Mouse (Mus musculus) ovary, postnatal 36 days (tissue): ENCODE measurements around the gene Prr11.

ENCODE experiments used
- DNase-seq: peaks from one replicate; pipeline ENCODE4 v3.0.0; 2022; ENCODE audit warnings: low spot score, mixed read lengths

The Prr11 gene

DNA sequence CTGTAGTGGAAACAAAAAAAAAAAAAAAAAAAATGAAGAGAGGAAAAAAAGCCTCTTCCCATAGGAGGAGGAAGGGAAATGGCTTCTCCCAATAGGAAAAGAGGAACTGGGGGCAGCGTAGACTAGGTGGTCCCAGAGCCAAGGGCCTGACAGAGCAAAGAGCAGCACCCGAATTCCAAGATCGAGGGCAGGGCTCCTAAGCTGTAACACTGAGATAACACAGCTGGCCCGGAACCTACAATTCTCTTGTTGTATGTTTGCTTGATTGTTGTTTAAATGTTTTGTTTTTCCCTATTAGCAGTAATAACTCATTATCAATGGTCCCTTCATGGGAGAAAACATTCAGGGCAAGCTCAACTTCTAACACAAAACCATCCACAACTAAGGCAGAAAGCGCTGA, 61.5 kb downstream of the Prr11 start:
- DNase-seq, result no peak

DNA sequence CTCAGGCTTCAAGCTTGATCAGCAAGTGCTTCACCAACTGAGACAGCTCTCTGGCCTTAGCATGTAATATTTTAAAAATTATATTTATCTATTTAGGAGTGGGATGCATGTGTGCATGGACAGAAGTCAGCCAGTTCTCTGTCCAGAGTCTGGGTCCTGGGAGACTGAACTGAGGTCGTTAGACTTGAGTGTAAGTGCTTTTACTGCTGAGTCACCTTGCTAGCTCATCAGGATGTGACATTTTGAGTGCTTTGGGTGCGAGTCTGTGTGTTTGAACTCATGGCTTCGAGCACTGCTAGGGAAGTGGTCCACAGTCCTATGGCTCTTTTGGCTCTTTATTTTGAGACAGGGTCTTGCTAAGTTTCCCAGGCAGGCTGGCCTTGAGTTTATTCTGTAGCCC, 65.5 kb downstream of the Prr11 start:
- DNase-seq, result no peak

DNA sequence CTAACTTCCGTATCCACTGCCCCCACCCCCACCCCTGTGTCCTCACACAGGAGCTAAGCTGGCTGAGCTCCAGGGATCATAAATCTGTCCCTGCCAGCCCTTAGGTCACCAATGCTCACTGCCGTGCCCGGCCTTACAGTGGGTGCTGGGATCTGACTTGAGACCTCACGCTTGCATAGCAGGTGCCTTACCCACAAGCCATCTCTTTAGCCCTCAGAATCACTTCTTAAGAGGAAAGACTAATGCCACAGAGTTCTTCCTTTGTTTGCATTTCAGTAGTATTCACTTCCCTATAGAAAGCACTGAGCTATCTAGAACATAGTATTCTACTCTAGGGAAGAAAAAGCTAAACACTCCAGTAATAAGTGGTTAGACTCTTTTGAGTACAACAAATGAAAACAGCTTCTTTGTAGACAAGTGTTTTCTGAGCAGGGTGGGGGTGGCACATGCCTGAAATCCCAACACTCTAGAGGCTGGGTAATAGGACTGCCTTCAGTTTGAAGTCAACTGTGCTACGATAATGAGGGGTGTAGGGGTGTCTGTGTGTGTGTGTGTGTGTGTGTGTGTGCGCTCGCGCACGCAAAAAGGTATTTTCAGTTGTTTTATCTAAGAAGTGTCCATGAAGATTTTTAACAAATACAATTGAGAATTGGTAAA, 69.1 kb downstream of the Prr11 start:
- DNase-seq, result peak; percentile 7
